Mouse (Mus musculus) neural tube, embryonic 11.5 days (tissue): ENCODE data around the gene Fermt1. TPM values are rescaled to one million over a fixed set of nuclear protein-coding genes. Genes with fewer than 3 reads are reported as not detected.
A peak's percentile ranks its signal among the peaks of the same experiment; 100 is the strongest.

Source experiments
- ATAC-seq: fragments of 200-750 bp; cut with Nextera tagmentation; 2 replicates; pipeline ENCODE4 v1.8.0; 2017; ENCODE audit warnings: moderate number of reproducible peaks, mild to moderate bottlenecking, moderate TSS enrichment, moderate library complexity; ENCODE audit not compliant: insufficient read depth, low FRiP score, low TSS enrichment
- DNase-seq: peaks from one replicate; pipeline ENCODE4 v3.0.0-alpha.2; 2015; ENCODE audit warnings: low spot score
- H3K27ac ChIP-seq: fragments of 300-500 bp; sonication (generic); 2 replicates; pipeline ENCODE4 v1.5.1; 2014; ENCODE audit warnings: low read depth, mild to moderate bottlenecking, low read length
- H3K27me3 ChIP-seq: fragments of 300-500 bp; sonication (generic); 2 replicates; pipeline ENCODE4 v1.6.1; 2014; ENCODE audit warnings: mild to moderate bottlenecking, low read length, mixed read lengths; ENCODE audit not compliant: control insufficient read depth, insufficient read depth
- H3K36me3 ChIP-seq: fragments of 300-500 bp; sonication (generic); 2 replicates; pipeline ENCODE4 v1.6.1; 2014; ENCODE audit warnings: mild to moderate bottlenecking, low read length, moderate library complexity, mixed read lengths; ENCODE audit not compliant: control insufficient read depth, insufficient read depth
- H3K4me1 ChIP-seq: fragments of 300-500 bp; sonication (generic); 2 replicates; pipeline ENCODE4 v1.6.1; 2014; ENCODE audit warnings: low read length, mixed read lengths; ENCODE audit not compliant: control insufficient read depth, insufficient read depth
- H3K4me2 ChIP-seq: fragments of 300-500 bp; sonication (generic); 2 replicates; pipeline ENCODE4 v1.6.1; 2014; ENCODE audit warnings: low read depth, mild to moderate bottlenecking, moderate library complexity
- H3K4me3 ChIP-seq: fragments of 300-500 bp; sonication (generic); 2 replicates; pipeline ENCODE4 v1.5.1; 2014; ENCODE audit warnings: low read depth, low read length
- H3K9ac ChIP-seq: fragments of 300-500 bp; sonication (generic); 2 replicates; pipeline ENCODE4 v1.6.1; 2014; ENCODE audit warnings: mild to moderate bottlenecking, low read length
- H3K9me3 ChIP-seq: fragments of 300-500 bp; sonication (generic); 2 replicates; pipeline ENCODE4 v1.6.1; 2016; ENCODE audit warnings: low read length; ENCODE audit not compliant: control insufficient read depth
- WGBS: fragments of 180-500 bp; shearing (Covaris S2); extraction: QIAGEN DNeasy Blood & Tissue Kit; methylation state at CpG from one replicate; pipeline ENCODE4 v1.1.7; 2014; 5-methylcytosine and 5-hydroxymethylcytosine counted together
- polyA plus RNA-seq: library from polyadenylated mRNA; unstranded; fragments of >200 nt; fragmentation: Nextera tagmentation; extraction: Ambion mirVana; gene quantifications from 2 replicates; pipeline ENCODE4 v1.2.1, GENCODE M21; 2014

The Fermt1 gene
- 4.4 and 5.1 TPM in 2 replicates for polyA plus RNA-seq

- Histone ChIP-seq H3K9ac (no peak within 1 kb of the TSS), H3K4me3 (peak within 1 kb of the TSS; percentile 34), H3K9me3 (no peaks in the 10 kb centered on the region), H3K4me1 (peaks cover 8% of the 10 kb centered on the region; the same call in 1 of the 2 replicates), H3K36me3 (no peaks in the 10 kb centered on the region), H3K27ac (no peak within 1 kb of the TSS), H3K27me3 (peaks cover 21% of the 10 kb centered on the region), H3K4me2 (peak within 1 kb of the TSS; percentile 67)
- peak; percentile 73 for ATAC-seq
- peak; percentile 49 for DNase-seq
- 4% methylated on average over 37 of the region's 37 CpGs for WGBS
These were observed at the start of gene Fermt1 for GRCm38 (mm10) chr2:132945326-132946207. Fermt1 (minus strand) TSS chr2:132945906.

- ATAC-seq (no peak), DNase-seq (no peak)
- H3K9ac ChIP-seq = no peak overlapping the region
- H3K27ac ChIP-seq = no peak overlapping the region
- no peaks in the 10 kb centered on the region for H3K36me3 ChIP-seq
- 70% methylated on average over 9 of the region's 9 CpGs for WGBS
- H3K4me3 ChIP-seq = no peak overlapping the region
- no peaks in the 10 kb centered on the region for H3K9me3 ChIP-seq
- H3K4me1 ChIP-seq = no peaks in the 10 kb centered on the region
- no peaks in the 10 kb centered on the region for H3K27me3 ChIP-seq
- no peak overlapping the region for H3K4me2 ChIP-seq
These were observed 47.2 kb upstream of the Fermt1 start for GRCm38 (mm10) chr2:132992659-132993531.

- no peaks in the 10 kb centered on the region for H3K36me3 ChIP-seq
- H3K9me3 ChIP-seq = no peaks in the 10 kb centered on the region
- WGBS = 76% methylated on average over 11 of the region's 11 CpGs
- no peaks in the 10 kb centered on the region for H3K4me1 ChIP-seq
- H3K4me2 ChIP-seq = no peak overlapping the region
- no peaks in the 10 kb centered on the region for H3K27me3 ChIP-seq
- H3K9ac ChIP-seq = no peak overlapping the region
- ATAC-seq = no peak
- no peak overlapping the region for H3K27ac ChIP-seq
- no peak overlapping the region for H3K4me3 ChIP-seq
- DNase-seq = no peak
These were observed 44.3 kb upstream of the Fermt1 start for GRCm38 (mm10) chr2:132989778-132990564.

- Histone ChIP-seq H3K36me3 (no peaks in the 10 kb centered on the region), H3K27me3 (no peaks in the 10 kb centered on the region), H3K27ac (no peak overlapping the region), H3K9me3 (no peaks in the 10 kb centered on the region), H3K4me2 (no peak overlapping the region), H3K4me1 (no peaks in the 10 kb centered on the region), H3K9ac (no peak overlapping the region), H3K4me3 (no peak overlapping the region)
- DNase-seq (no peak), ATAC-seq (no peak)
- WGBS = 85% methylated on average over 2 of the region's 2 CpGs
These were observed 27.6 kb upstream of the Fermt1 start for GRCm38 (mm10) chr2:132973346-132973745.

- 44% methylated on average over 4 of the region's 4 CpGs for WGBS
- ATAC-seq = no peak; the same call in 1 of the 2 replicates
- no peak overlapping the region for H3K4me3 ChIP-seq
These were observed 25.1 kb upstream of the Fermt1 start for GRCm38 (mm10) chr2:132970772-132971173.

GRCm38 (mm10) chr2:132957786-132958185 is 12.1 kb upstream of the Fermt1 start:
- DNase-seq (no peak), ATAC-seq (no peak)
- H3K4me2 ChIP-seq = no peak overlapping the region
- no peak overlapping the region for H3K27ac ChIP-seq
- no peaks in the 10 kb centered on the region for H3K27me3 ChIP-seq
- H3K9ac ChIP-seq = no peak overlapping the region
- no peaks in the 10 kb centered on the region for H3K9me3 ChIP-seq
- no peak overlapping the region for H3K4me3 ChIP-seq
- no peaks in the 10 kb centered on the region for H3K36me3 ChIP-seq
- H3K4me1 ChIP-seq = no peaks in the 10 kb centered on the region
- WGBS = 80% methylated on average over 1 of the region's 1 CpGs

More at GRCm38 (mm10) chr2:132970772-132971173, 25.1 kb upstream of the Fermt1 start:
- H3K4me2 ChIP-seq = no peak overlapping the region
- no peak overlapping the region for H3K9ac ChIP-seq
- H3K36me3 ChIP-seq = no peaks in the 10 kb centered on the region
- DNase-seq = no peak
- H3K27me3 ChIP-seq = no peaks in the 10 kb centered on the region
- no peaks in the 10 kb centered on the region for H3K9me3 ChIP-seq
- H3K27ac ChIP-seq = no peak overlapping the region
- no peaks in the 10 kb centered on the region for H3K4me1 ChIP-seq

- Histone ChIP-seq H3K9ac (no peak overlapping the region), H3K27ac (no peak overlapping the region), H3K4me1 (no peaks in the 10 kb centered on the region), H3K36me3 (no peaks in the 10 kb centered on the region), H3K9me3 (no peaks in the 10 kb centered on the region), H3K4me2 (no peak overlapping the region), H3K27me3 (no peaks in the 10 kb centered on the region), H3K4me3 (no peak overlapping the region)
- WGBS = 4% methylated on average over 8 of the region's 8 CpGs
- ATAC-seq = 0 out of 2 replicates have a peak, but pooled peaks have one; percentile 41
- DNase-seq = peak; percentile 43
These were observed 6.5 kb upstream of the Fermt1 start for GRCm38 (mm10) chr2:132952197-132952596.

- H3K4me2 ChIP-seq = no peak overlapping the region
- H3K4me3 ChIP-seq = no peak overlapping the region
- no peak overlapping the region for H3K27ac ChIP-seq
- H3K9me3 ChIP-seq = no peaks in the 10 kb centered on the region
- H3K4me1 ChIP-seq = peaks cover 8% of the 10 kb centered on the region; the same call in 1 of the 2 replicates
- peaks cover 21% of the 10 kb centered on the region for H3K27me3 ChIP-seq
- no peak overlapping the region for H3K9ac ChIP-seq
- 80% methylated on average over 7 of the region's 7 CpGs for WGBS
- no peaks in the 10 kb centered on the region for H3K36me3 ChIP-seq
- ATAC-seq = no peak
- no peak for DNase-seq
These were observed 2.5 kb upstream of the Fermt1 start for GRCm38 (mm10) chr2:132948174-132948573.
